Mouse (Mus musculus) MEL (cell line): ENCODE measurements at regions not wholly inside any gene's neighbourhood (a gene's known extent, or its start where the extent isn't known, plus 50 kb on each side); places are given as distances from the start of the nearest gene placed in this dataset.

Source experiments
- DNase-seq: peaks from one replicate; pipeline ENCODE4 v3.0.0; 2011; ENCODE audit warnings: low read depth, low spot score
- H3K27ac ChIP-seq: 2 replicates; pipeline ENCODE4 v1.5.1; 2012; ENCODE audit warnings: low read depth, mild to moderate bottlenecking, control low read depth, low read length, moderate library complexity; ENCODE audit not compliant: control insufficient read depth
- H3K27me3 ChIP-seq, 2 experiments: fragments of 150-350 bp in 1 of 2; sonication (generic) in 1 of 2; 2 replicates each; pipeline ENCODE4 v1.6.1; 2012; ENCODE audit warnings: low read length in 2 of 2, mild to moderate bottlenecking in 2 of 2, improper control_type of control experiment in 1 of 2, moderate library complexity in 1 of 2; ENCODE audit not compliant: insufficient read depth in 2 of 2, control insufficient read depth in 1 of 2
- H3K36me3 ChIP-seq, 2 experiments: 2 replicates each; pipeline ENCODE4 v1.6.1; 2012 to 2014; ENCODE audit warnings: low read length in 2 of 2, improper control_type of control experiment in 1 of 2, inconsistent platforms in 1 of 2, mild to moderate bottlenecking in 1 of 2; ENCODE audit not compliant: insufficient read depth in 2 of 2, control insufficient read depth in 1 of 2
- H3K4me1 ChIP-seq, 2 experiments: fragments of 150-350 bp in 1 of 2; sonication (generic) in 1 of 2; 2 replicates each; pipeline ENCODE4 v1.6.1; 2012; ENCODE audit warnings: low read length in 2 of 2, improper control_type of control experiment in 1 of 2, mild to moderate bottlenecking in 1 of 2; ENCODE audit not compliant: insufficient read depth in 2 of 2, control insufficient read depth in 1 of 2
- H3K4me3 ChIP-seq, 2 experiments: fragments of 150-350 bp in 1 of 2; sonication (generic) in 1 of 2; 2 replicates each; pipeline ENCODE4 v1.5.1; 2012; ENCODE audit warnings: low read depth in 2 of 2, low read length in 2 of 2, mild to moderate bottlenecking in 2 of 2, moderate library complexity in 2 of 2, control low read depth in 1 of 2, improper control_type of control experiment in 1 of 2; ENCODE audit not compliant: control insufficient read depth in 1 of 2, insufficient read depth in 1 of 2
- H3K79me2 ChIP-seq: 2 replicates; pipeline ENCODE4 v1.6.1; 2012; ENCODE audit warnings: mild to moderate bottlenecking, low read length, moderate library complexity; ENCODE audit not compliant: control insufficient read depth, poor library complexity, insufficient read depth
- H3K9ac ChIP-seq: 2 replicates; pipeline ENCODE4 v1.6.1; 2012; ENCODE audit warnings: low read depth, mild to moderate bottlenecking, control low read depth, low read length, moderate library complexity; ENCODE audit not compliant: control insufficient read depth, poor library complexity, severe bottlenecking
- H3K9me3 ChIP-seq: fragments of 150-350 bp; sonication (generic); replicated peaks from 2 replicates; pipeline ENCODE4 v1.6.1; 2012; ENCODE audit warnings: mild to moderate bottlenecking, low read length, improper control_type of control experiment, moderate library complexity; ENCODE audit not compliant: insufficient read depth
- BHLHE40 ChIP-seq: IDR thresholded peaks from 2 replicates; pipeline ENCODE4 v1.6.1; 2012; ENCODE audit warnings: low read depth, mild to moderate bottlenecking, inconsistent platforms, low read length, improper control_type of control experiment, borderline replicate concordance
- CTCF ChIP-seq, 3 experiments: IDR thresholded peaks in 2 of 3; conservative IDR thresholded peaks in 1 of 3; 2 replicates each; pipeline ENCODE4 v1.5.1; 2011 to 2012; ENCODE audit warnings: low read length in 3 of 3, low read depth in 2 of 3, mild to moderate bottlenecking in 2 of 3, improper control_type of control experiment in 1 of 3, inconsistent platforms in 1 of 3, mixed read lengths in 1 of 3, moderate library complexity in 1 of 3; ENCODE audit not compliant: control insufficient read depth in 1 of 3, insufficient read depth in 1 of 3, poor library complexity in 1 of 3, severe bottlenecking in 1 of 3
- ELF1 ChIP-seq: IDR thresholded peaks from 2 replicates; pipeline ENCODE4 v1.6.1; 2014; ENCODE audit warnings: low read depth, mild to moderate bottlenecking, inconsistent platforms, low read length, improper control_type of control experiment, moderate library complexity
- EP300 ChIP-seq, 2 experiments: IDR thresholded peaks; 2 replicates each; pipeline ENCODE4 v1.6.1; 2011; ENCODE audit warnings: improper control_type of control experiment in 2 of 2, low read length in 2 of 2, low read depth in 1 of 2, mild to moderate bottlenecking in 1 of 2
- ETS1 ChIP-seq: IDR thresholded peaks from 2 replicates; pipeline ENCODE4 v1.6.1; 2012; ENCODE audit warnings: low read depth, mild to moderate bottlenecking, inconsistent platforms, low read length, improper control_type of control experiment, moderate library complexity
- GABPA ChIP-seq: IDR thresholded peaks from 2 replicates; pipeline ENCODE4 v1.6.1; 2012; ENCODE audit warnings: low read depth, mild to moderate bottlenecking, inconsistent platforms, low read length, improper control_type of control experiment, moderate library complexity
- MAFK ChIP-seq: IDR thresholded peaks from 2 replicates; pipeline ENCODE4 v1.6.1; 2011; ENCODE audit warnings: low read depth, mild to moderate bottlenecking, low read length, improper control_type of control experiment, borderline replicate concordance
- MAX ChIP-seq: IDR thresholded peaks from 2 replicates; pipeline ENCODE4 v1.6.1; 2011; ENCODE audit warnings: low read length, improper control_type of control experiment
- MAZ ChIP-seq: IDR thresholded peaks from 2 replicates; pipeline ENCODE4 v1.6.1; 2012; ENCODE audit warnings: low read depth, mild to moderate bottlenecking, inconsistent platforms, low read length, improper control_type of control experiment
- MEF2A ChIP-seq: IDR thresholded peaks from 2 replicates; pipeline ENCODE4 v1.6.1; 2014; ENCODE audit warnings: low read depth, mild to moderate bottlenecking, inconsistent platforms, low read length, improper control_type of control experiment; ENCODE audit not compliant: poor library complexity, insufficient replicate concordance, severe bottlenecking; ENCODE audit errors: extremely low read depth
- MXI1 ChIP-seq: IDR thresholded peaks from 2 replicates; pipeline ENCODE4 v1.6.1; 2011; ENCODE audit warnings: mild to moderate bottlenecking, low read depth, low read length, improper control_type of control experiment
- NELFE ChIP-seq: IDR thresholded peaks from 2 replicates; pipeline ENCODE4 v1.6.1; 2011; ENCODE audit warnings: low read depth, low read length, improper control_type of control experiment
- NRF1 ChIP-seq: IDR thresholded peaks from 2 replicates; pipeline ENCODE4 v1.6.1; 2014; ENCODE audit warnings: low read depth, mild to moderate bottlenecking, inconsistent platforms, low read length, improper control_type of control experiment, moderate library complexity; ENCODE audit not compliant: poor library complexity, insufficient read depth, severe bottlenecking
- POLR2AphosphoS2 ChIP-seq: IDR thresholded peaks from 2 replicates; pipeline ENCODE4 v1.6.1; 2011; ENCODE audit warnings: low read length, improper control_type of control experiment
- RAD21 ChIP-seq: IDR thresholded peaks from 2 replicates; pipeline ENCODE4 v1.6.1; 2011; ENCODE audit warnings: mild to moderate bottlenecking, low read depth, low read length, improper control_type of control experiment
- SMC3 ChIP-seq: IDR thresholded peaks from 2 replicates; pipeline ENCODE4 v1.6.1; 2011; ENCODE audit warnings: low read depth, low read length, improper control_type of control experiment
- TCF12 ChIP-seq: IDR thresholded peaks from 2 replicates; pipeline ENCODE4 v1.6.1; 2014; ENCODE audit warnings: low read depth, mild to moderate bottlenecking, inconsistent platforms, low read length, improper control_type of control experiment, moderate library complexity
- UBTF ChIP-seq: IDR thresholded peaks from 2 replicates; pipeline ENCODE4 v1.6.1; 2012; ENCODE audit warnings: low read depth, mild to moderate bottlenecking, inconsistent platforms, low read length, improper control_type of control experiment, moderate library complexity, borderline replicate concordance; ENCODE audit not compliant: insufficient read depth
- USF2 ChIP-seq, 2 experiments: IDR thresholded peaks; 2 replicates each; pipeline ENCODE4 v1.6.1; 2011 to 2012; ENCODE audit warnings: improper control_type of control experiment in 2 of 2, low read length in 2 of 2, borderline replicate concordance in 1 of 2, inconsistent platforms in 1 of 2, low read depth in 1 of 2, mild to moderate bottlenecking in 1 of 2; ENCODE audit not compliant: insufficient read depth in 1 of 2
- ZC3H11A ChIP-seq: IDR thresholded peaks from 2 replicates; pipeline ENCODE4 v1.6.1; 2012; ENCODE audit warnings: low read depth, mild to moderate bottlenecking, inconsistent platforms, low read length, improper control_type of control experiment
- ZMIZ1 ChIP-seq: IDR thresholded peaks from 2 replicates; pipeline ENCODE4 v1.6.1; 2012; ENCODE audit warnings: low read depth, mild to moderate bottlenecking, inconsistent platforms, low read length, improper control_type of control experiment, moderate library complexity

DNA sequence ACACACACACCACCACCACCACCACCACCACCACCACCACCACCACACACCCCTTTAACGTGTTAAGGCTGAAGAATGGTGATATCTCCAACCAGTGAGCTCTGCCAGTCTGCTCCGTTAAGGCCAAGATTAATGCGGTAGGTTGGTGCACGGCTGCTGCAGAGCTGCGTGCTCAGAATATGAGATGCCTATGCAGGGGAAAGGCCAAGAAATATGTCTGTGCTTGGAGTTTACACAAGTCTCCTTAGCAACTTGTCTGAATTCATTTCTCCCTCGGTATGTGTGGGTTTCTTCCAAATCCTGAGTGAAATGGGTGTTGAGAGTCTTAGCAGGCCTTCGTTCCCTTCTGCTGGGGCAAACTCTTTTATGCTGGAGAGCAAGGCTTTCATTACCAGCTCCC lies 363.1 kb upstream of the Ubash3b start:
- H3K79me2 ChIP-seq, result no peaks in the 10 kb centered on the region

GRCm38 (mm10) chr9:41523969-41524368 lies 362.5 kb upstream of the Ubash3b start:
- H3K27me3 ChIP-seq, result no peaks in the 10 kb centered on the region
- TF ChIP-seq MAFK (no peak), EP300 (IDR thresholded peaks at IDR 0.05; ENCODE audit: low read depth in 1 of 2, low read length in 2 of 2) (no peak), GABPA (no peak), MAZ (no peak), UBTF (no peak), CTCF (IDR thresholded peaks at IDR 0.05 in 2 of 3, conservative IDR thresholded peaks at IDR 0.05 in 1 of 3; ENCODE audit: control insufficient read depth in 1 of 3, insufficient read depth in 1 of 3, low read depth in 2 of 3, low read length in 3 of 3, poor library complexity in 1 of 3, severe bottlenecking in 1 of 3) (no peak), ELF1 (no peak), ZMIZ1 (no peak)
- no peak for DNase-seq

More for the DNA sequence above, 363.1 kb upstream of the Ubash3b start:
- DNase-seq, result no peak
- Histone ChIP-seq H3K27me3 (no peaks in the 10 kb centered on the region), H3K9ac (no peak overlapping the region), H3K27ac (no peak overlapping the region), H3K4me1 (no peaks in the 10 kb centered on the region), H3K36me3 (no peaks in the 10 kb centered on the region), H3K4me3 (no peak overlapping the region), H3K9me3 (no peaks in the 10 kb centered on the region)
- no peak for TF ChIP-seq NELFE
- TF ChIP-seq NRF1, result no peak
- TF ChIP-seq TCF12, result no peak
- TF ChIP-seq USF2 (IDR thresholded peaks at IDR 0.05; ENCODE audit: borderline replicate concordance in 1 of 2, insufficient read depth in 1 of 2, low read depth in 1 of 2, low read length in 2 of 2), result no peak
- TF ChIP-seq GABPA, result no peak
- no peak for TF ChIP-seq MEF2A
- no peak for TF ChIP-seq RAD21
- no peak for TF ChIP-seq ETS1
- no peak for TF ChIP-seq BHLHE40
- no peak for TF ChIP-seq MXI1
- no peak for TF ChIP-seq MAX
- TF ChIP-seq ZC3H11A, result no peak
- TF ChIP-seq SMC3, result no peak
- TF ChIP-seq EP300 (IDR thresholded peaks at IDR 0.05; ENCODE audit: low read depth in 1 of 2, low read length in 2 of 2), result no peak
- no peak for TF ChIP-seq POLR2AphosphoS2

More at GRCm38 (mm10) chr9:41523969-41524368, 362.5 kb upstream of the Ubash3b start:
- H3K9me3 ChIP-seq, result no peaks in the 10 kb centered on the region
- H3K27ac ChIP-seq, result no peak overlapping the region
- H3K9ac ChIP-seq, result no peak overlapping the region
- no peaks in the 10 kb centered on the region for H3K79me2 ChIP-seq
- no peaks in the 10 kb centered on the region for H3K36me3 ChIP-seq
- no peaks in the 10 kb centered on the region for H3K4me1 ChIP-seq
- H3K4me3 ChIP-seq, result no peak overlapping the region
